Mouse (Mus musculus) macrophage (primary cell): Measurements from ENCODE around the gene Tubg2. TPM values are rescaled to one million over a fixed set of nuclear protein-coding genes. Genes with fewer than 3 reads are reported as not detected.

Source experiments
- H3K27ac ChIP-seq: fragments of 350-480 bp; formaldehyde crosslinking; 2 replicates; pipeline ENCODE4 v1.9.0; 2021
- H3K36me3 ChIP-seq: fragments of 350-480 bp; formaldehyde crosslinking; 2 replicates; pipeline ENCODE4 v1.9.0; 2021; ENCODE audit errors: inconsistent target
- H3K4me3 ChIP-seq: fragments of 350-480 bp; formaldehyde crosslinking; 2 replicates; pipeline ENCODE4 v1.9.0; 2021; ENCODE audit errors: inconsistent target
- H3K79me2 ChIP-seq: fragments of 350-480 bp; formaldehyde crosslinking; 2 replicates; pipeline ENCODE4 v1.9.0; 2021; ENCODE audit errors: inconsistent target
- WGBS: methylation state at CpG from one replicate; pipeline ENCODE4 v1.1.7; 2026; ENCODE audit warnings: inconsistent platforms; ENCODE audit not compliant: missing documents; 5-methylcytosine and 5-hydroxymethylcytosine counted together
- polyA plus RNA-seq: library from polyadenylated mRNA; stranded (reverse); fragments of 250-400 nt; gene quantifications from 3 replicates; pipeline ENCODE4 v1.2.4, GENCODE M21; 2018; ENCODE audit warnings: inconsistent platforms

Tubg2 gene
- polyA plus RNA-seq, 1 experiment from 2014 or later: 0.13 TPM

GRCm38 (mm10) chr11:101196175-101196574, 40.5 kb downstream of the Tubg2 start:
- Histone ChIP-seq H3K4me3 (no peak overlapping the region), H3K36me3 (peaks cover 96% of the 10 kb centered on the region), H3K79me2 (no peaks in the 10 kb centered on the region), H3K27ac (no peak overlapping the region)
- WGBS: 93% methylated on average over 8 of the region's 8 CpGs

- WGBS: 96% methylated on average over 3 of the region's 3 CpGs
- peaks cover 91% of the 10 kb centered on the region for H3K36me3 ChIP-seq
- H3K27ac ChIP-seq: no peak overlapping the region
- H3K79me2 ChIP-seq: no peaks in the 10 kb centered on the region
- H3K4me3 ChIP-seq: no peak overlapping the region
Measured at GRCm38 (mm10) chr11:101199555-101199954, 43.8 kb downstream of the Tubg2 start.

GRCm38 (mm10) chr11:101200986-101201385, 45.3 kb downstream of the Tubg2 start:
- no peaks in the 10 kb centered on the region for H3K79me2 ChIP-seq
- H3K4me3 ChIP-seq: no peak overlapping the region
- H3K36me3 ChIP-seq: peaks cover 90% of the 10 kb centered on the region
- no peak overlapping the region for H3K27ac ChIP-seq
- WGBS: 72% methylated on average over 7 of the region's 7 CpGs

Other genes starting within 250 kb of the Tubg2 start
- gene Stat3, start 216.4 kb upstream of the Tubg2 start, polyA plus RNA-seq: 44.1 to 73.6 TPM (median 66.6 TPM) in 3 replicates
- 0.35 to 1.1 TPM (median 0.93 TPM) in 3 replicates for gene Cavin1, start 185.0 kb upstream of the Tubg2 start, polyA plus RNA-seq
- gene Atp6v0a1, start 146.5 kb upstream of the Tubg2 start, polyA plus RNA-seq: 190 to 331 TPM (median 319 TPM) in 3 replicates
- 71.6 to 194 TPM (median 117 TPM) in 3 replicates for gene Naglu, start 85.9 kb upstream of the Tubg2 start, polyA plus RNA-seq
- 0.22 to 0.84 TPM (median 0.32 TPM) in 3 replicates for gene Hsd17b1, start 77.5 kb upstream of the Tubg2 start, polyA plus RNA-seq
- gene Coasy, start 73.3 kb upstream of the Tubg2 start, polyA plus RNA-seq: 18.6 to 23.1 TPM (median 19.3 TPM) in 3 replicates
- 33.1 to 44.4 TPM (median 37.3 TPM) in 3 replicates for gene Mlx, start 68.6 kb upstream of the Tubg2 start, polyA plus RNA-seq
- 0.90 to 14.7 TPM (median 3.7 TPM) in 3 replicates for gene Psmc3ip, start 60.5 kb upstream of the Tubg2 start, polyA plus RNA-seq
- 38.2 to 59.4 TPM (median 44.0 TPM) in 3 replicates for gene Retreg3, start 36.0 kb upstream of the Tubg2 start, polyA plus RNA-seq
- 10.9 to 24.7 TPM (median 23.0 TPM) in 3 replicates for gene Tubg1, start 36.0 kb upstream of the Tubg2 start, polyA plus RNA-seq
- 0.17 to 0.34 TPM (median 0.27 TPM) in 3 replicates for gene Cntnap1, start 14.6 kb downstream of the Tubg2 start, polyA plus RNA-seq
- 0.67 to 3.1 TPM (median 2.7 TPM) in 3 replicates for gene Plekhh3, start 15.4 kb downstream of the Tubg2 start, polyA plus RNA-seq
- not detected in 3 replicates for gene Ccr10, start 19.5 kb downstream of the Tubg2 start, polyA plus RNA-seq
- 19.6 to 40.4 TPM (median 38.1 TPM) in 3 replicates for gene Ezh1, start 70.6 kb downstream of the Tubg2 start, polyA plus RNA-seq
- gene Ramp2, start 90.1 kb downstream of the Tubg2 start, polyA plus RNA-seq: 0.36 TPM in 1 of 3 replicates, not detected in the others
- gene Vps25, start 97.8 kb downstream of the Tubg2 start, polyA plus RNA-seq: 90.9 to 128 TPM (median 115 TPM) in 3 replicates
- not detected in 3 replicates for gene Wnk4, start 104.7 kb downstream of the Tubg2 start, polyA plus RNA-seq
- gene Cntd1, start 123.1 kb downstream of the Tubg2 start, polyA plus RNA-seq: 0.17 to 0.29 TPM in 2 of 3 replicates, not detected in the other
- gene Coa3, start 123.2 kb downstream of the Tubg2 start, polyA plus RNA-seq: 46.1 to 108 TPM (median 103 TPM) in 3 replicates
- 89.3 to 112 TPM (median 98.9 TPM) in 3 replicates for gene Becn1, start 146.4 kb downstream of the Tubg2 start, polyA plus RNA-seq
- 53.0 to 111 TPM (median 98.6 TPM) in 3 replicates for gene Psme3, start 160.3 kb downstream of the Tubg2 start, polyA plus RNA-seq
- 0.43 to 1.0 TPM (median 0.67 TPM) in 3 replicates for gene Aoc2, start 169.2 kb downstream of the Tubg2 start, polyA plus RNA-seq
- gene Aoc3, start 174.7 kb downstream of the Tubg2 start, polyA plus RNA-seq: not detected in 3 replicates
- not detected in 3 replicates for gene G6pc, start 211.7 kb downstream of the Tubg2 start, polyA plus RNA-seq